Mouse (Mus musculus) lung, embryonic 16.5 days (tissue): ENCODE measurements around the gene Glyatl3. TPM values are rescaled to one million over a fixed set of nuclear protein-coding genes. Genes with fewer than 3 reads are reported as not detected.

Experiments
- ATAC-seq: fragments of 200-750 bp; cut with Nextera tagmentation; 2 replicates; pipeline ENCODE4 v1.8.0; 2017; ENCODE audit warnings: low read depth, mild to moderate bottlenecking, moderate library complexity
- H3K27ac ChIP-seq: fragments of 300-500 bp; sonication (generic); 2 replicates; pipeline ENCODE4 v1.5.1; 2014; ENCODE audit warnings: mild to moderate bottlenecking, control low read depth, low read length
- H3K27me3 ChIP-seq: fragments of 300-500 bp; sonication (generic); 2 replicates; pipeline ENCODE4 v1.6.1; 2014; ENCODE audit warnings: low read depth, low read length, mixed read lengths; ENCODE audit not compliant: control insufficient read depth, insufficient read depth
- H3K36me3 ChIP-seq: fragments of 300-500 bp; sonication (generic); 2 replicates; pipeline ENCODE4 v1.6.1; 2014; ENCODE audit warnings: low read length; ENCODE audit not compliant: control insufficient read depth, insufficient read depth
- H3K4me1 ChIP-seq: fragments of 300-500 bp; sonication (generic); replicated peaks from 2 replicates; pipeline ENCODE4 v1.6.1; 2014; ENCODE audit warnings: low read length, mixed read lengths; ENCODE audit not compliant: control insufficient read depth, insufficient read depth
- H3K4me2 ChIP-seq: fragments of 300-500 bp; sonication (generic); 2 replicates; pipeline ENCODE4 v1.6.1; 2014; ENCODE audit warnings: low read depth, low read length, control low read depth
- H3K4me3 ChIP-seq: fragments of 300-500 bp; sonication (generic); 2 replicates; pipeline ENCODE4 v1.5.1; 2014; ENCODE audit warnings: mild to moderate bottlenecking, low read length, control low read depth
- H3K9ac ChIP-seq: fragments of 300-500 bp; sonication (generic); 2 replicates; pipeline ENCODE4 v1.6.1; 2014; ENCODE audit warnings: low read length, control low read depth
- H3K9me3 ChIP-seq: fragments of 300-500 bp; sonication (generic); 2 replicates; pipeline ENCODE4 v1.6.1; 2016; ENCODE audit warnings: low read length; ENCODE audit not compliant: control insufficient read depth
- WGBS: fragments of 180-500 bp; shearing (Covaris S2); extraction: QIAGEN DNeasy Blood & Tissue Kit; methylation state at CpG from one replicate; pipeline ENCODE4 v1.1.7; 2014; 5-methylcytosine and 5-hydroxymethylcytosine counted together
- polyA plus RNA-seq: library from polyadenylated mRNA; unstranded; fragments of >200 nt; fragmentation: Nextera tagmentation; extraction: Ambion mirVana; gene quantifications from 2 replicates; pipeline ENCODE4 v1.2.1, GENCODE M21; 2015

The Glyatl3 gene
- polyA plus RNA-seq, 1 experiment from 2014 or later, result not detected

GRCm38 (mm10) chr17:40873582-40874011 lies 40.6 kb downstream of the Glyatl3 start:
- Histone ChIP-seq H3K4me1 (peaks cover 7% of the 10 kb centered on the region; the same call in 1 of the 2 replicates), H3K9ac (no peak overlapping the region), H3K4me2 (no peak overlapping the region), H3K27ac (no peak overlapping the region), H3K4me3 (no peak overlapping the region), H3K27me3 (no peaks in the 10 kb centered on the region), H3K9me3 (no peaks in the 10 kb centered on the region), H3K36me3 (no peaks in the 10 kb centered on the region)
- ATAC-seq, result no peak
- WGBS, result 31% methylated on average over 2 of the region's 2 CpGs

DNA sequence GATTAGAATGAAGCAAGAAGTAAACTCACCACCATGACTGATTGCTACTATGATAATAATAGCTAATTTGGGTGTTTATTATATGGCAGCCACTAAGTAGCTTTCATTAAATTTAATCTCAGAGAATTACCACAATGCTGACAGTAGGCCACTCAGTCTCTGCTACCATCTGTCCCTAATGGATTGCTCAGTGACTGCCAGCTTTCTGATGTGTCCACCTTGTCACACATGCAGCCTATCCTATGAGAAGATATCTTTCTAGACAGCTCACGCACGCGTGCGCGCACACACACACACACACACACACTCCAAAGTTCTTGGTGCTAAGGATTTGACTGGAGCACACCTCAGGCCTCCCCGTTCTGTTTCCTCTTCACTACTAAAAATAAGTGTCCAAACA lies 41.5 kb downstream of the Glyatl3 start:
- 89% methylated on average over 6 of the region's 6 CpGs for WGBS
- ATAC-seq, result no peak

GRCm38 (mm10) chr17:40868952-40869747 lies 45.0 kb downstream of the Glyatl3 start:
- Histone ChIP-seq H3K36me3 (no peaks in the 10 kb centered on the region), H3K27me3 (no peaks in the 10 kb centered on the region), H3K9me3 (no peaks in the 10 kb centered on the region), H3K27ac (peak overlapping the region; percentile 70), H3K4me2 (peak overlapping the region; percentile 35; the same call in 1 of the 2 replicates), H3K9ac (no peak overlapping the region), H3K4me1 (0 out of 2 replicates have a peak, but pooled peaks cover 3% of the 10 kb centered on the region), H3K4me3 (no peak overlapping the region)
- WGBS, result 23% methylated on average over 10 of the region's 10 CpGs
- peak; percentile 94 for ATAC-seq

More for the DNA sequence above, 41.5 kb downstream of the Glyatl3 start:
- H3K27me3 ChIP-seq, result no peaks in the 10 kb centered on the region
- no peak overlapping the region for H3K9ac ChIP-seq
- no peak overlapping the region for H3K4me3 ChIP-seq
- peaks cover 7% of the 10 kb centered on the region; the same call in 1 of the 2 replicates for H3K4me1 ChIP-seq
- H3K4me2 ChIP-seq, result no peak overlapping the region
- H3K36me3 ChIP-seq, result no peaks in the 10 kb centered on the region
- H3K27ac ChIP-seq, result no peak overlapping the region
- no peaks in the 10 kb centered on the region for H3K9me3 ChIP-seq

- Histone ChIP-seq H3K4me3 (no peak overlapping the region), H3K9me3 (no peaks in the 10 kb centered on the region), H3K27ac (no peak overlapping the region), H3K27me3 (no peaks in the 10 kb centered on the region), H3K36me3 (no peaks in the 10 kb centered on the region), H3K4me1 (no peaks in the 10 kb centered on the region), H3K9ac (no peak overlapping the region), H3K4me2 (no peak overlapping the region)
- ATAC-seq, result no peak
Measured at GRCm38 (mm10) chr17:40855065-40855464, 59.1 kb downstream of the Glyatl3 start.

Other genes with a start within 250 kb of the Glyatl3 start
- not detected in 2 replicates for gene Esp1, start 187.2 kb downstream of the Glyatl3 start, polyA plus RNA-seq
- not detected in 2 replicates for gene Crisp2, start 107.3 kb downstream of the Glyatl3 start, polyA plus RNA-seq
- 0.83 and 2.2 TPM in 2 replicates for gene Rhag, start 103.2 kb downstream of the Glyatl3 start, polyA plus RNA-seq
- gene 9130008F23Rik, start 33.8 kb downstream of the Glyatl3 start, polyA plus RNA-seq, result 3.8 and 4.1 TPM in 2 replicates
- 40.1 and 40.6 TPM in 2 replicates for gene Mut, start 20.3 kb upstream of the Glyatl3 start, polyA plus RNA-seq
- gene Cenpq, start 20.7 kb upstream of the Glyatl3 start, polyA plus RNA-seq, result 29.9 and 33.1 TPM in 2 replicates